Mouse (Mus musculus) ES-E14 (cell line): ENCODE measurements around the gene Fbxl17. TPM values are rescaled to one million over a fixed set of nuclear protein-coding genes. Genes with fewer than 3 reads are reported as not detected.

Source experiments
- DNase-seq: peaks from one replicate; pipeline ENCODE4 v3.0.0-alpha.2; 2013; ENCODE audit warnings: low read depth, low spot score
- H3K27ac ChIP-seq: 2 replicates; pipeline ENCODE4 v1.5.1; 2012; ENCODE audit warnings: low read depth, mild to moderate bottlenecking, low read length, moderate library complexity, mixed read lengths; ENCODE audit not compliant: poor library complexity, insufficient read depth, severe bottlenecking
- H3K36me3 ChIP-seq: 2 replicates; pipeline ENCODE4 v1.6.1; 2012; ENCODE audit warnings: mild to moderate bottlenecking, low read length, moderate library complexity, mixed read lengths; ENCODE audit not compliant: control insufficient read depth, poor library complexity, insufficient read depth, severe bottlenecking
- H3K4me1 ChIP-seq, 2 experiments: fragments of 150-350 bp in 1 of 2; sonication (generic) in 1 of 2; 2 replicates each; pipeline ENCODE4 v1.6.1; 2012; ENCODE audit warnings: low read length in 2 of 2, mild to moderate bottlenecking in 1 of 2, mixed read lengths in 1 of 2; ENCODE audit not compliant: control insufficient read depth in 2 of 2, insufficient read depth in 2 of 2, poor library complexity in 1 of 2
- H3K4me3 ChIP-seq, 2 experiments: fragments of 150-350 bp in 1 of 2; sonication (generic) in 1 of 2; 2 replicates each; pipeline ENCODE4 v1.5.1; 2012; ENCODE audit warnings: low read length in 2 of 2, low read depth in 1 of 2, mild to moderate bottlenecking in 1 of 2, mixed read lengths in 1 of 2; ENCODE audit not compliant: insufficient read depth in 1 of 2, poor library complexity in 1 of 2, severe bottlenecking in 1 of 2
- H3K9ac ChIP-seq: 2 replicates; pipeline ENCODE4 v1.6.1; 2012; ENCODE audit warnings: low read depth, mild to moderate bottlenecking, low read length, mixed read lengths; ENCODE audit not compliant: poor library complexity, insufficient read depth, severe bottlenecking
- H3K9me3 ChIP-seq: fragments of 150-350 bp; sonication (generic); 2 replicates; pipeline ENCODE4 v1.6.1; 2012; ENCODE audit warnings: low read depth, mild to moderate bottlenecking, low read length; ENCODE audit not compliant: control insufficient read depth, insufficient read depth
- CHD2 ChIP-seq: IDR thresholded peaks from 2 replicates; pipeline ENCODE4 v1.6.1; 2014; ENCODE audit warnings: mild to moderate bottlenecking, low read depth, low read length, inconsistent platforms
- HCFC1 ChIP-seq: IDR thresholded peaks from 2 replicates; pipeline ENCODE4 v1.6.1; 2012; ENCODE audit warnings: low read length, inconsistent platforms, borderline replicate concordance; ENCODE audit not compliant: insufficient read depth
- MAFK ChIP-seq: IDR thresholded peaks from 2 replicates; pipeline ENCODE4 v1.6.1; 2014; ENCODE audit warnings: mild to moderate bottlenecking, low read depth, low read length, inconsistent platforms; ENCODE audit not compliant: insufficient read depth
- ZC3H11A ChIP-seq: IDR thresholded peaks from 2 replicates; pipeline ENCODE4 v1.6.1; 2012; ENCODE audit warnings: low read depth, mild to moderate bottlenecking, inconsistent platforms, low read length, borderline replicate concordance
- ZNF384 ChIP-seq: IDR thresholded peaks from 2 replicates; pipeline ENCODE4 v1.6.1; 2012; ENCODE audit warnings: low read depth, low read length, inconsistent platforms
- in situ Hi-C, 2 experiments: fragments of 600-800 bp; cut with MboI; formaldehyde crosslinking; loops; one replicate each; pipeline ENCODE4 v1.15.1; 2025; ENCODE audit warnings: low sequenced_read_pairs in 2 of 2, inconsistent platforms in 1 of 2; ENCODE audit not compliant: unreplicated experiment in 2 of 2
- total RNA-seq: library from RNA; depleted of rRNA; stranded (reverse); fragments of 300-350 nt; gene quantifications from 2 replicates; pipeline ENCODE4 v1.2.3, GENCODE M21; 2012

Fbxl17 gene
- total RNA-seq, 1 experiment = 5.6 TPM

DNA sequence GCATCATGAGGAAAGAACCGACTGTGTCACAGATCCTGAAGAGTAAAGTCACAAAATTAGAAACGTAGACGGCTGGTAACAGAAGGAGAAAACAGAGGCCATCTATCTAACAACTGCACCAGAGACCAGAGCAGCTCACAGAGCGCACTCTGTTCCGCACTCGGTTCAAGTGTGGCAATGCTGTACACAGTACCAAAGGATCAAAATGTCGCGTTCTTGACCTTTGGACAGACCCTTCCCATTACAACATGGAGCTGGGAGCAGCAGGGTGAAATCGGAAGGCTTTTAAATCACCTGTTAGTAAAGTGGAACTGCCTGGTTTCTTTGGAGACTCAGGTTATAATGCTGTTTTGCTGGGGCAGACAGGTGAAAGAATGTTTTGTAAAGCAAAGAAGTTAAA, 138.1 kb downstream of the Fbxl17 start:
- TF ChIP-seq MAFK (no peak), CHD2 (no peak), HCFC1 (no peak), ZNF384 (no peak), ZC3H11A (no peak)
- H3K27ac ChIP-seq = no peak overlapping the region
- H3K9ac ChIP-seq = no peak overlapping the region
- no peaks in the 10 kb centered on the region for H3K36me3 ChIP-seq
- in situ Hi-C loops = no loop called here
- no peak overlapping the region for H3K4me3 ChIP-seq
- no peaks in the 10 kb centered on the region for H3K9me3 ChIP-seq
- H3K4me1 ChIP-seq = no peaks in the 10 kb centered on the region
- no peak for DNase-seq

DNA sequence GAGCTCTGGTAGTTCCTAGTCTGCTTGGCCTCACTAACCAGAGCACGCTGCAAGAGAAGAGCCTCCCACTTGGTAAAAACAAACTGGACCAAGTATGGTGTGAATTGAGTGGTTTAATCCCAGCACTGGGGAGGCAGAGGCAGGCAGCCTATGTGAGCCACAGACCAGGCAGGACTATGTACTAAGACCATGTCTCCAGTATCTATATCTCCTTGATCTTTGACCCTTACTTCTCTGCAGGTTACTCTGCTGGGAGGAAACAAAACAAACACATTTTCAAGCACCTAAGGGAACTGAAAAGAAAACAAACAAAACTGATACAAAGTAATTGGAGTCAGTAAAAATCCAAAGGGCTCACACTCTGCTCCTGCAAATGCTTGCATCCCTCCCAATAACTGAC, 141.0 kb downstream of the Fbxl17 start:
- no peak overlapping the region for H3K4me3 ChIP-seq
- no peaks in the 10 kb centered on the region for H3K4me1 ChIP-seq
- in situ Hi-C loops = no loop called here
- DNase-seq = no peak
- no peak overlapping the region for H3K27ac ChIP-seq
- no peak for TF ChIP-seq ZNF384
- no peak for TF ChIP-seq CHD2
- no peak for TF ChIP-seq HCFC1
- TF ChIP-seq ZC3H11A = no peak
- no peak for TF ChIP-seq MAFK
- no peaks in the 10 kb centered on the region for H3K36me3 ChIP-seq
- H3K9ac ChIP-seq = no peak overlapping the region
- H3K9me3 ChIP-seq = no peaks in the 10 kb centered on the region

DNA sequence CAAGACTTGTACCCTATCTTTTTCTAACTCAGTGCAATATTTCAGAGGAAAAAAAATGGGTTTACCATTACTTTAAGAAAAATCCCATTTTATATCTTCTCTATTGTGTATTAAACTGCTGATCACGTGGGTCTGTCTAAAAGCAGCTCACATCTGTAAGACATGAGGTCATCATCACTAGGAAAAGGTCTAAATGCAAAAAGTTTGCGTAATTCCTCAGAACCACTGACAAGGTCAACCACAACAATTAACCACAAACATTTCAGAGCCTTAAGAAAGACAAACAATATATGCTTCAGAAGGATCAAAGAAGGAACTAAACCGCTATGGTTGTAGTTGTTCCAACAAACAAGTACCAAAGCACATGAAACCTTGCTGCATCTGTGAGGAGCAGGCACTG, 143.6 kb downstream of the Fbxl17 start:
- Histone ChIP-seq H3K36me3 (no peaks in the 10 kb centered on the region), H3K4me1 (peaks cover 0 to 2% of the 10 kb centered on the region in 2 experiments; a peak in 1 of 4 replicates), H3K9ac (no peak overlapping the region), H3K4me3 (no peak overlapping the region), H3K27ac (no peak overlapping the region), H3K9me3 (no peaks in the 10 kb centered on the region)
- in situ Hi-C loops = no loop called here
- no peak for DNase-seq
- TF ChIP-seq HCFC1 = no peak
- no peak for TF ChIP-seq MAFK
- no peak for TF ChIP-seq CHD2
- TF ChIP-seq ZNF384 = no peak
- no peak for TF ChIP-seq ZC3H11A

DNA sequence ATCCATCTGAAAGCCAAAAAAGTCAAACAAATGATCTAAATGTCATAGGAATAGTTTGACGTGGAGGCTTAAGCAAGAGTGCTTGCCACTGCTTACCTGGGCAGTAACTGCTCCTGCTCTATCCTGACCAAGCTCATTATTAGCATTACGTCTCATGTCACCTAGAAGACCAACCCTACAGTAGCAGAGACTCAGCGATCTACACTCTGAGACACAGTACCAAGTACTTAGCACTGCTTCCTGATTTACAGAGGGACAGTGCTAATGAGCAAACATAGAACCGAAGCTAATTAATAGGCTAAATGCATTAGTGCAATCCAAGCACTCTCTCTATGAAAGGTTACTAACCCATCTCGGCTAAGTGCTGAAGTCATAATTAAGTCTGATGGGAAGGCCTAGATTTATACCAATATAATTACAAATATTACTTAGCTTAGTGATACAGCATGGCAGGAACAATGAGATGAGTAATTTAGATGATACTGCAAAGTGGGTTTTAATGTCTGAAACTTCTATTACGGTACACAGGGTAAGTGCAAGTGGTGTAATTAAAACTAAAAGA, 147.1 kb downstream of the Fbxl17 start:
- DNase-seq = no peak
- Histone ChIP-seq H3K9me3 (no peaks in the 10 kb centered on the region), H3K27ac (no peak overlapping the region), H3K36me3 (no peaks in the 10 kb centered on the region; the same call in 1 of the 2 replicates), H3K4me1 (peaks cover 2 to 5% of the 10 kb centered on the region in 2 experiments; a peak in 1 of 4 replicates), H3K9ac (no peak overlapping the region), H3K4me3 (no peak overlapping the region)
- in situ Hi-C loops = no loop called here
- TF ChIP-seq HCFC1 (no peak), MAFK (no peak), ZNF384 (no peak), CHD2 (no peak), ZC3H11A (no peak)

- DNase-seq = no peak
- H3K9me3 ChIP-seq = no peaks in the 10 kb centered on the region
Observed at GRCm38 (mm10) chr17:63351682-63352081, 148.1 kb downstream of the Fbxl17 start.

More at GRCm38 (mm10) chr17:63351682-63352081, 148.1 kb downstream of the Fbxl17 start:
- Histone ChIP-seq H3K4me3 (no peak overlapping the region), H3K27ac (no peak overlapping the region), H3K9ac (no peak overlapping the region), H3K36me3 (no peaks in the 10 kb centered on the region; the same call in 1 of the 2 replicates), H3K4me1 (peaks cover 2 to 5% of the 10 kb centered on the region in 2 experiments; a peak in 1 of 4 replicates)
- TF ChIP-seq ZNF384 = no peak
- TF ChIP-seq ZC3H11A = no peak
- no peak for TF ChIP-seq CHD2
- no peak for TF ChIP-seq MAFK
- TF ChIP-seq HCFC1 = no peak
- in situ Hi-C loops = no loop called here
